In genomic region chr2:129296086-129296485, GRCm38 (mm10) we compare ENCODE assay signal across 9 mouse cellular contexts. TPM values are rescaled to one million over a fixed set of nuclear protein-coding genes. Genes with fewer than 3 reads are reported as not detected.
DNase-seq lines count a peak whose midpoint lies in the region; ATAC-seq and TF ChIP-seq lines count a peak whose summit lies in the region.
"Had no signal": no experiment of that assay in that cellular context is flagged by ENCODE, and none has a peak within 500 bp of the region (broad histone marks: within the 10 kb centered on the region; RNA-seq: fewer than 3 reads in every experiment).

No protein-coding gene starts in this region.

- H3K4me1 ChIP-seq in heart, embryonic 13.5 days: peaks cover 26% of the 10 kb centered on the region
- peaks cover 0 to 4% of the 10 kb centered on the region in 2 experiments; a peak in 1 of 4 replicates for H3K4me1 ChIP-seq in ES-E14 (ENCODE audit: control insufficient read depth in 2 of 2, insufficient read depth in 2 of 2, low read length in 2 of 2, poor library complexity in 1 of 2)
- H3K4me1 ChIP-seq in forebrain, embryonic 15.5 days: peaks cover 17% of the 10 kb centered on the region
- H3K4me1 ChIP-seq in liver, postnatal 0 days (ENCODE audit: insufficient read depth): peaks cover 11% of the 10 kb centered on the region

- no peak overlapping the region; the same call in 1 of the 2 replicates for H3K27ac ChIP-seq in heart, embryonic 13.5 days (replicated peaks)
- H3K27ac ChIP-seq in ES-E14 (ENCODE audit: insufficient read depth, low read depth, low read length, poor library complexity, severe bottlenecking): no peak overlapping the region
- H3K27ac ChIP-seq in forebrain, embryonic 15.5 days (replicated peaks): no peak overlapping the region
- peak overlapping the region; percentile 88; the same call in 1 of the 2 replicates for H3K27ac ChIP-seq in liver, postnatal 0 days (ENCODE audit: low read depth)

- in situ Hi-C loops in ES-E14 (cut with MboI; ENCODE audit: low sequenced_read_pairs in 2 of 2, unreplicated experiment in 2 of 2): no loop called here

- ATAC-seq in heart, embryonic 13.5 days (ENCODE audit: extremely low read depth, insufficient number of reproducible peaks, low FRiP score, low TSS enrichment): no peak
- no peak for ATAC-seq in forebrain, embryonic 15.5 days (replicated peaks)
- ATAC-seq in liver, postnatal 0 days: no peak

- TF ChIP-seq CTCF in liver, postnatal 0 days (IDR thresholded peaks at IDR 0.05; ENCODE audit: low read depth): no peak

- no peak for TF ChIP-seq EP300 in liver, postnatal 0 days (IDR thresholded peaks at IDR 0.05; ENCODE audit: low read depth)

- peak overlapping the region; percentile 87 for H3K4me2 ChIP-seq in heart, embryonic 13.5 days
- peak overlapping the region; percentile 58 for H3K4me2 ChIP-seq in forebrain, embryonic 15.5 days (replicated peaks)
- H3K4me2 ChIP-seq in liver, postnatal 0 days (ENCODE audit: low read depth, low read length): peak overlapping the region; percentile 78

- peaks cover 17% of the 10 kb centered on the region for H3K36me3 ChIP-seq in heart, embryonic 13.5 days
- peaks cover 7% of the 10 kb centered on the region; the same call in 1 of the 2 replicates for H3K36me3 ChIP-seq in ES-E14 (ENCODE audit: control insufficient read depth, insufficient read depth, low read length, poor library complexity, severe bottlenecking)
- no peaks in the 10 kb centered on the region for H3K36me3 ChIP-seq in forebrain, embryonic 15.5 days
- peaks cover 11% of the 10 kb centered on the region for H3K36me3 ChIP-seq in liver, postnatal 0 days (replicated peaks; ENCODE audit: insufficient read depth, low read length)

- H3K27me3 ChIP-seq in heart, embryonic 13.5 days (replicated peaks): 0 out of 2 replicates have a peak, but pooled peaks cover 7% of the 10 kb centered on the region
- H3K27me3 ChIP-seq in forebrain, embryonic 15.5 days: no peaks in the 10 kb centered on the region
- 0 out of 2 replicates have a peak, but pooled peaks cover 3% of the 10 kb centered on the region for H3K27me3 ChIP-seq in liver, postnatal 0 days (ENCODE audit: insufficient read depth, low read length)

- 51% methylated on average over 5 of the region's 5 CpGs for WGBS in heart, embryonic 13.5 days
- WGBS in forebrain, embryonic 15.5 days: 32% methylated on average over 5 of the region's 5 CpGs
- WGBS in liver, postnatal 0 days (ENCODE audit: insufficient replicate concordance): 55% methylated on average over 5 of the region's 5 CpGs

- no peak for DNase-seq in heart, postnatal 25 days (ENCODE audit: low spot score)
- DNase-seq in ES-E14 (ENCODE audit: low read depth, low spot score): no peak
- DNase-seq in liver, postnatal 0 days: no peak
- no peak for DNase-seq in layer of hippocampus, adult 18-20 months (ENCODE audit: low spot score in 2 of 2)
- no peak for DNase-seq in frontal cortex, postnatal 25 days (ENCODE audit: low spot score in 2 of 2)
- no peak for DNase-seq in kidney, postnatal 25 days

- peak overlapping the region; percentile 87 for H3K9ac ChIP-seq in heart, embryonic 13.5 days
- H3K9ac ChIP-seq in ES-E14 (ENCODE audit: insufficient read depth, low read depth, low read length, poor library complexity, severe bottlenecking): no peak overlapping the region
- H3K9ac ChIP-seq in forebrain, embryonic 15.5 days (replicated peaks): peak overlapping the region; percentile 55
- peak overlapping the region; percentile 85 for H3K9ac ChIP-seq in liver, postnatal 0 days (replicated peaks)

- intact Hi-C loops in heart, postnatal 25 days (cut with DNase I): loop anchor here (5.0 kb wide), 2 partner anchors 91 to 111 kb away; no protein-coding TSS in a partner anchor

- peak overlapping the region; percentile 82 for H3K4me3 ChIP-seq in heart, embryonic 13.5 days
- peak overlapping the region; percentile 77 to 84; a peak in 3 of 4 replicates for H3K4me3 ChIP-seq in ES-E14 (ENCODE audit: insufficient read depth in 1 of 2, low read depth in 1 of 2, low read length in 2 of 2, poor library complexity in 1 of 2, severe bottlenecking in 1 of 2)
- H3K4me3 ChIP-seq in forebrain, embryonic 15.5 days: peak overlapping the region; percentile 66
- peak overlapping the region; percentile 80 for H3K4me3 ChIP-seq in liver, postnatal 0 days (ENCODE audit: low read depth, low read length)

- no peaks in the 10 kb centered on the region for H3K9me3 ChIP-seq in heart, embryonic 13.5 days
- no peaks in the 10 kb centered on the region for H3K9me3 ChIP-seq in ES-E14 (ENCODE audit: control insufficient read depth, insufficient read depth, low read depth, low read length)
- no peaks in the 10 kb centered on the region for H3K9me3 ChIP-seq in forebrain, embryonic 15.5 days
- H3K9me3 ChIP-seq in liver, postnatal 0 days (ENCODE audit: low read length): no peaks in the 10 kb centered on the region

TF ChIP-seq in ES-E14, 5 proteins besides CTCF, POLR2A, EP300 and RAD21:
- no peak for TF ChIP-seq CHD2 (IDR thresholded peaks at IDR 0.05; ENCODE audit: low read depth, low read length)
- no peak for TF ChIP-seq MAFK (IDR thresholded peaks at IDR 0.05; ENCODE audit: insufficient read depth, low read depth, low read length)
- TF ChIP-seq ZC3H11A (IDR thresholded peaks at IDR 0.05; ENCODE audit: borderline replicate concordance, low read depth, low read length): no peak
- TF ChIP-seq ZNF384 (IDR thresholded peaks at IDR 0.05; ENCODE audit: low read depth, low read length): no peak
- no peak for TF ChIP-seq HCFC1 (IDR thresholded peaks at IDR 0.05; ENCODE audit: borderline replicate concordance, insufficient read depth, low read length)
TF ChIP-seq in ES-E14: peak in this region for 0.

RNA-seq across cellular contexts. Expression of gene Ckap2l, which starts 0.9 kb away (rescaled TPM):
- 40.0 and 40.4 TPM in 2 replicates for polyA plus RNA-seq in heart, embryonic 13.5 days (2015; fragmentation: Nextera tagmentation; extraction: Ambion mirVana)
- total RNA-seq in heart, postnatal 25 days (2021): under 1 TPM; 0.81 to 0.95 TPM
- 14.7 and 15.8 TPM in 2 replicates for total RNA-seq in ES-E14 (2012; rRNA removed)
- polyA plus RNA-seq in forebrain, embryonic 15.5 days (2015; fragmentation: Nextera tagmentation; extraction: Ambion mirVana): 22.2 and 24.3 TPM in 2 replicates
- 12.3 and 13.2 TPM in 2 replicates for polyA plus RNA-seq in liver, postnatal 0 days (2015; fragmentation: Nextera tagmentation; extraction: Ambion mirVana)
- under 1 TPM; 0.23 to 0.30 TPM for total RNA-seq in layer of hippocampus, adult 18-20 months (2021)

RNA-seq across cellular contexts. Expression of gene Il1a, which starts 13.7 kb away (rescaled TPM):
- polyA plus RNA-seq in heart, embryonic 13.5 days (2015; fragmentation: Nextera tagmentation; extraction: Ambion mirVana): 0.13 and 0.39 TPM in 2 replicates
- not detected for total RNA-seq in heart, postnatal 25 days (2021)
- total RNA-seq in ES-E14 (2012; rRNA removed): not detected in 2 replicates
- 0.26 and 0.29 TPM in 2 replicates for polyA plus RNA-seq in forebrain, embryonic 15.5 days (2015; fragmentation: Nextera tagmentation; extraction: Ambion mirVana)
- 4.8 and 6.3 TPM in 2 replicates for polyA plus RNA-seq in liver, postnatal 0 days (2015; fragmentation: Nextera tagmentation; extraction: Ambion mirVana)
- total RNA-seq in layer of hippocampus, adult 18-20 months (2021): under 1 TPM; 0.47 to 0.71 TPM
- total RNA-seq: common myeloid progenitor, adult 5-6 weeks had no signal
